Mouse (Mus musculus) limb, embryonic 13.5 days (tissue): ENCODE results near the gene Lyrm7. TPM values are rescaled to one million over a fixed set of nuclear protein-coding genes. Genes with fewer than 3 reads are reported as not detected.
"Not testable (repeated sequence)": the region's sequence is repeated elsewhere in the genome, so short reads cannot be mapped to it uniquely, and the experiment has no call there.

Experiments used
- ATAC-seq: fragments of 200-750 bp; cut with Nextera tagmentation; 2 replicates; pipeline ENCODE4 v1.8.0; 2017; ENCODE audit warnings: low read depth, moderate number of reproducible peaks, moderate TSS enrichment; ENCODE audit not compliant: low FRiP score
- H3K27ac ChIP-seq: fragments of 300-500 bp; sonication (generic); 2 replicates; pipeline ENCODE4 v1.5.1; 2015; ENCODE audit warnings: inconsistent platforms, mild to moderate bottlenecking, moderate library complexity
- H3K27me3 ChIP-seq: fragments of 300-500 bp; sonication (generic); 2 replicates; pipeline ENCODE4 v1.6.1; 2015; ENCODE audit warnings: mild to moderate bottlenecking, inconsistent platforms
- H3K36me3 ChIP-seq: fragments of 300-500 bp; sonication (generic); 2 replicates; pipeline ENCODE4 v1.6.1; 2015; ENCODE audit warnings: inconsistent platforms, mild to moderate bottlenecking, moderate library complexity
- H3K4me1 ChIP-seq: fragments of 300-500 bp; sonication (generic); 2 replicates; pipeline ENCODE4 v1.6.1; 2015; ENCODE audit warnings: inconsistent platforms
- H3K4me2 ChIP-seq: fragments of 300-500 bp; sonication (generic); replicated peaks from 2 replicates; pipeline ENCODE4 v1.6.1; 2015; ENCODE audit warnings: inconsistent platforms, mild to moderate bottlenecking, moderate library complexity
- H3K4me3 ChIP-seq: fragments of 300-500 bp; sonication (generic); 2 replicates; pipeline ENCODE4 v1.5.1; 2015; ENCODE audit warnings: moderate library complexity, mild to moderate bottlenecking, inconsistent platforms
- H3K9ac ChIP-seq: fragments of 300-500 bp; sonication (generic); 2 replicates; pipeline ENCODE4 v1.6.1; 2015; ENCODE audit warnings: mild to moderate bottlenecking, inconsistent platforms
- H3K9me3 ChIP-seq: fragments of 300-500 bp; sonication (generic); 2 replicates; pipeline ENCODE4 v1.6.1; 2016; ENCODE audit warnings: inconsistent platforms
- WGBS: fragments of 180-500 bp; shearing (Covaris S2); methylation state at CpG from one replicate; pipeline ENCODE4 v1.1.7; 2015; 5-methylcytosine and 5-hydroxymethylcytosine counted together
- polyA plus RNA-seq: library from polyadenylated mRNA; unstranded; fragments of >200 nt; fragmentation: Nextera tagmentation; extraction: Ambion mirVana; gene quantifications from 2 replicates; pipeline ENCODE4 v1.2.1, GENCODE M21; 2015

Gene Lyrm7
- polyA plus RNA-seq, 1 experiment from 2014 or later = 10.4 TPM

GRCm38 (mm10) chr11:54897470-54897869, 36.8 kb upstream of the Lyrm7 start:
- ATAC-seq = no peak
- WGBS = 40% methylated on average over 5 of the region's 5 CpGs

DNA sequence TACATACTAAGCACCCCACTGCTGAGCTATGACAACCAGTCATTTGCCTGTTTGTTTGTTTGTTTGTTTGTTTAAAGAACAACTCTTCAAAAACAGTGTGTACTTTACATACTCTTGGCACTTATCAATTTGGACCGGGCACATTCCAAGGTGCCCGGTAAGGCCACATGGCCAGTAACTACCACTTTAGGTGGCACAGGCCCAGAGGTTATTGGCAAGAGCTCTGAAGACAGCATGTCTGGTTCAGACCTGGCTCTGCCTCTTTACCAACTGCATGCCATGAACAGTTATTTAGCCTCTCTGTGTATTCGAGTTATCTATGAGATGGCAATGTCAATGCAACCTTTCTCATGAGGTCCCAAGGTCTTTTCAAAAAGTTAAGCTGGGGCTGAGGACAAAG, 35.9 kb upstream of the Lyrm7 start:
- WGBS = 88% methylated on average over 3 of the region's 3 CpGs
- not testable (repeated sequence) for ATAC-seq

More at GRCm38 (mm10) chr11:54897470-54897869, 36.8 kb upstream of the Lyrm7 start:
- no peaks in the 10 kb centered on the region for H3K36me3 ChIP-seq
- H3K4me2 ChIP-seq = no peak overlapping the region
- peaks cover 2% of the 10 kb centered on the region for H3K4me1 ChIP-seq
- H3K9me3 ChIP-seq = no peaks in the 10 kb centered on the region
- no peak overlapping the region for H3K27ac ChIP-seq
- H3K9ac ChIP-seq = no peak overlapping the region
- peaks cover 6% of the 10 kb centered on the region; the same call in 1 of the 2 replicates for H3K27me3 ChIP-seq
- H3K4me3 ChIP-seq = no peak overlapping the region

GRCm38 (mm10) chr11:54894589-54894988, 33.9 kb upstream of the Lyrm7 start:
- Histone ChIP-seq H3K9me3 (no peaks in the 10 kb centered on the region), H3K27me3 (peaks cover 10% of the 10 kb centered on the region; the same call in 1 of the 2 replicates), H3K36me3 (no peaks in the 10 kb centered on the region), H3K27ac (no peak overlapping the region), H3K4me2 (no peak overlapping the region), H3K4me3 (no peak overlapping the region), H3K4me1 (no peaks in the 10 kb centered on the region), H3K9ac (no peak overlapping the region)
- ATAC-seq = no peak
- WGBS = 32% methylated on average over 9 of the region's 9 CpGs

More for the DNA sequence above, 35.9 kb upstream of the Lyrm7 start:
- not testable (repeated sequence) for H3K4me3 ChIP-seq, H3K36me3 ChIP-seq, H3K27ac ChIP-seq, H3K4me1 ChIP-seq, H3K9me3 ChIP-seq, H3K27me3 ChIP-seq, H3K9ac ChIP-seq, H3K4me2 ChIP-seq

- ATAC-seq = no peak
- Histone ChIP-seq H3K4me2 (no peak overlapping the region), H3K4me3 (no peak overlapping the region), H3K36me3 (no peaks in the 10 kb centered on the region), H3K27ac (no peak overlapping the region), H3K9ac (no peak overlapping the region), H3K4me1 (no peaks in the 10 kb centered on the region), H3K9me3 (no peaks in the 10 kb centered on the region), H3K27me3 (peaks cover 15% of the 10 kb centered on the region)
- 42% methylated on average over 7 of the region's 7 CpGs for WGBS
Measured at GRCm38 (mm10) chr11:54892091-54892490, 31.4 kb upstream of the Lyrm7 start.

GRCm38 (mm10) chr11:54891341-54891740, 30.6 kb upstream of the Lyrm7 start:
- no peak for ATAC-seq
- no peak overlapping the region for H3K27ac ChIP-seq
- WGBS = 81% methylated on average over 5 of the region's 5 CpGs

DNA sequence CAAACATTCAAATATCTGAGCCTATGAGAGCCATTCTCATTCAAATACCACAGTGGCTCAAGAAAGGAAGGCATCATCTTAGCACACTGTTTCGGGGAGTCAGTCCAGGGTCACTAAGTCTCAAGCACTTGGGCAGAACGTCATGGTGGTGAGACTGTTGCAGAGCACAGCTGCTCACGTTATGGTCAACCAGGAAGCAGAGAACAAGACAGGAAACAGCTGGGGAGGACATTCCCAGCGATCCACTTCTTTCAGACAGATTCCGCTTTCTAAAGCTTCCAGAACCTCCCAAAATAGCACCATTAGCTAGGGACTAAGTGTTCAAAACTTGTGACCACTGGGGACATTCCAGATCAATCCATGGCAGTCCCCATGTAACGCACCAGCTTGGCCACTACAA, 27.2 kb upstream of the Lyrm7 start:
- H3K36me3 ChIP-seq = no peaks in the 10 kb centered on the region
- H3K9ac ChIP-seq = no peak overlapping the region
- ATAC-seq = no peak
- H3K9me3 ChIP-seq = no peaks in the 10 kb centered on the region
- no peak overlapping the region for H3K27ac ChIP-seq
- peaks cover 13% of the 10 kb centered on the region for H3K4me1 ChIP-seq
- no peak overlapping the region for H3K4me3 ChIP-seq
- H3K27me3 ChIP-seq = peaks cover 28% of the 10 kb centered on the region
- WGBS = 72% methylated on average over 6 of the region's 6 CpGs
- H3K4me2 ChIP-seq = no peak overlapping the region

More at GRCm38 (mm10) chr11:54891341-54891740, 30.6 kb upstream of the Lyrm7 start:
- Histone ChIP-seq H3K4me3 (no peak overlapping the region), H3K4me2 (no peak overlapping the region), H3K36me3 (no peaks in the 10 kb centered on the region), H3K9me3 (no peaks in the 10 kb centered on the region), H3K9ac (no peak overlapping the region), H3K27me3 (peaks cover 22% of the 10 kb centered on the region), H3K4me1 (no peaks in the 10 kb centered on the region)

GRCm38 (mm10) chr11:54885406-54885805, 24.7 kb upstream of the Lyrm7 start:
- Histone ChIP-seq H3K4me1 (peaks cover 22% of the 10 kb centered on the region), H3K4me2 (no peak overlapping the region), H3K27me3 (peaks cover 21% of the 10 kb centered on the region)

GRCm38 (mm10) chr11:54884937-54885336, 24.2 kb upstream of the Lyrm7 start:
- Histone ChIP-seq H3K27me3 (peaks cover 21% of the 10 kb centered on the region), H3K4me3 (no peak overlapping the region), H3K9me3 (no peaks in the 10 kb centered on the region), H3K27ac (no peak overlapping the region; the same call in 1 of the 2 replicates), H3K36me3 (no peaks in the 10 kb centered on the region), H3K4me2 (0 out of 2 replicates have a peak overlapping the region, but pooled peaks have one; percentile 9), H3K4me1 (peaks cover 22% of the 10 kb centered on the region), H3K9ac (0 out of 2 replicates have a peak overlapping the region, but pooled peaks have one; percentile 20)
- ATAC-seq = peak; percentile 51
- 2% methylated on average over 5 of the region's 5 CpGs for WGBS

More at GRCm38 (mm10) chr11:54885406-54885805, 24.7 kb upstream of the Lyrm7 start:
- WGBS = 62% methylated on average over 2 of the region's 2 CpGs
- no peak for ATAC-seq
- no peaks in the 10 kb centered on the region for H3K36me3 ChIP-seq
- H3K27ac ChIP-seq = no peak overlapping the region
- no peak overlapping the region for H3K9ac ChIP-seq
- H3K4me3 ChIP-seq = no peak overlapping the region
- no peaks in the 10 kb centered on the region for H3K9me3 ChIP-seq

DNA sequence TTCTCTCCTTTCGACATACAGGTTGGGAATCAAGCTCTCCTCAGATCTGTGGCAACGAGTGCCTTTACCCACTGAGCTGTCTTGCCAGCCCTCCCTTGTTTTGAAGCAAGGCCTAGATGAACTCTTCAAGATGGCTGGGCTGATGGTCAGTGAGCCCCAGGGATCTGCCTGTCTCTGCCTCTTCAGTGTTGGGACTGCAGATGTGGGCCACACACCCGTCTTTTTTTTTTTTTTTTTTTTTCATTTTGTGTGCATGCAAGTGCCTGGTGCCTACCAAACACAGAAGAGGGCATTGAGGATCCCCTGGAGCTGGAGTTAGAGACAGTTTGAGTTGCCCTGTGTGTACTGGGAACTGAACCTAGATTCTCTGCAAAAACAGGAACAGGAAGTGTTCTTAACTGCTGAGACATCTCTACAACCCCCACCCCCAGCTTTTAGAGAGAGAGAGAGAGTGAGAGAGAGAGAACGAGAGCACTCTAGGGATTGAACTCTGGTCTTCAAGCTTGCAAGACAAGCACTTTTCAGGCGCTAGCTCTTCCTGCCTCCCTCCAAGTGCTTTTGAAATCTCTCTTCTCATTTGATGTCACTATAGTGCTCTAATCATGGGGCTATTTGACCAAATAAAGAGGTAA, 23.6 kb upstream of the Lyrm7 start:
- no peak for ATAC-seq
- Histone ChIP-seq H3K36me3 (no peaks in the 10 kb centered on the region), H3K9ac (no peak overlapping the region), H3K4me2 (0 out of 2 replicates have a peak overlapping the region, but pooled peaks have one; percentile 9), H3K4me3 (no peak overlapping the region), H3K9me3 (no peaks in the 10 kb centered on the region), H3K27me3 (peaks cover 21% of the 10 kb centered on the region), H3K27ac (no peak overlapping the region; the same call in 1 of the 2 replicates), H3K4me1 (peaks cover 22% of the 10 kb centered on the region)
- 66% methylated on average over 5 of the region's 5 CpGs for WGBS

DNA sequence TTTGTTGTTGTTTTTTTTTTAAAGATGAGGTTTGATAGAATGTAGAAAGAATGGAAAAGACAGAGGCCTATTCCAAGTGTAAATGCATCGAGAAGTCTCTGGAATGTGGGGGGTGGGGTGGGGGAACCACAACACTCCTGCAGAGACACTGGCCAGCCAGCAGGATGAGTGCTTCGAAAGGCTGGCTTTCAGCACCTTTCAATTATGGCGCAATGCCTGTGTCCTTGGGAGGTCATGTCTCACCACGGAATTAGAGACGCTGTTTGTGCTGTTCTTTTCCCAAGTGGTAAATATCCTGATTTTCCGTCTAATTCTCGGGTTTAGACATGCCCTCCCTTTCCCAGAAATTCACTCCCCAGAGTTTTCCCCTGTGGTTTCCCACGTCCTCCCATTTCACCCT, 22.0 kb upstream of the Lyrm7 start:
- ATAC-seq = no peak
- Histone ChIP-seq H3K9ac (no peak overlapping the region), H3K4me3 (no peak overlapping the region), H3K4me2 (no peak overlapping the region), H3K4me1 (peaks cover 22% of the 10 kb centered on the region), H3K27ac (no peak overlapping the region), H3K9me3 (no peaks in the 10 kb centered on the region), H3K27me3 (peaks cover 18% of the 10 kb centered on the region), H3K36me3 (no peaks in the 10 kb centered on the region)
- WGBS = 27% methylated on average over 8 of the region's 8 CpGs

DNA sequence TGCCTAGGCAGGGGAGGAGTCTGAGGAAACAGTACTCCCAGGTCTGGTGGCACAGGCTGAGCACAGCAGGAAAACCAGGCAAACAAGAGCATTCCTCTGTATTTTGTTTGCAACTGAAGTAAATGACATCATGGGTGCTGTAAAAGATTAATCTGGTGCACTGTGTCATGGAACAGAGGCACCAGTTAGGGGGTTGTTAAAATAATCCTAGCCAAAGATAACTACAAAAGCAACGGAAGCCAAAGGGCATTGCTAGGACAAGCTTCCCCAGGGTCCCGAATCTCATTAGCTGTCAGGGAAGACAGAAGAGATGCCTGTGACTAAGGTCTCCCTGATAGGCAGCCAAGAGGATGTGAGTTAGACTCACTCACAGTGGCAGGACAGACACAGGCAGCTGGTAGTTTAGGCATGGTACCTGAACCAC, 20.3 kb upstream of the Lyrm7 start:
- Histone ChIP-seq H3K36me3 (no peaks in the 10 kb centered on the region), H3K4me1 (peaks cover 22% of the 10 kb centered on the region), H3K9ac (no peak overlapping the region), H3K4me3 (no peak overlapping the region), H3K27ac (no peak overlapping the region), H3K4me2 (no peak overlapping the region), H3K9me3 (no peaks in the 10 kb centered on the region), H3K27me3 (peaks cover 3% of the 10 kb centered on the region; the same call in 1 of the 2 replicates)
- WGBS = 12% methylated on average over 2 of the region's 2 CpGs
- ATAC-seq = no peak

DNA sequence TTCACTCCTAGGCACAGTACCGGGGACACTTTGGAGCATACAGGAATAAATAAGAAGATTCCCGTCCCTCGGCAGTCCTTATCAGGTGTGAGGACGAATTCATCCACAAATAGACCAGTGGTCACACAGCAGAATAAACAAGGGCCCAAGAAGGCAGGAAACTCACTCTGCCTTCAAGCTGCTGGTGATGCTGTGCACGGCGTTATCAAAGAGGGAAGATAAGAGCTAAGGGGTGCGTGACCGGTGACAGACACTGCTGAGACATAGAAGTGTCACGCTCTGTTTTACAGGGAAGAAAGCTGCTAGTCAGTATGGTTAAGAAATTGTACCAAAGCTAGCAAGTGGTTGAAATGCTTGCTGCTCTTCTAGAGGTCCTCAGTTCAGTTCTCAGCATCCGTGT, 19.2 kb upstream of the Lyrm7 start:
- Histone ChIP-seq H3K4me1 (peaks cover 15% of the 10 kb centered on the region), H3K27me3 (no peaks in the 10 kb centered on the region), H3K4me3 (no peak overlapping the region), H3K27ac (no peak overlapping the region), H3K36me3 (no peaks in the 10 kb centered on the region), H3K9ac (no peak overlapping the region), H3K4me2 (no peak overlapping the region), H3K9me3 (no peaks in the 10 kb centered on the region)
- 79% methylated on average over 10 of the region's 10 CpGs for WGBS
- ATAC-seq = 0 out of 2 replicates have a peak, but pooled peaks have one; percentile 15

DNA sequence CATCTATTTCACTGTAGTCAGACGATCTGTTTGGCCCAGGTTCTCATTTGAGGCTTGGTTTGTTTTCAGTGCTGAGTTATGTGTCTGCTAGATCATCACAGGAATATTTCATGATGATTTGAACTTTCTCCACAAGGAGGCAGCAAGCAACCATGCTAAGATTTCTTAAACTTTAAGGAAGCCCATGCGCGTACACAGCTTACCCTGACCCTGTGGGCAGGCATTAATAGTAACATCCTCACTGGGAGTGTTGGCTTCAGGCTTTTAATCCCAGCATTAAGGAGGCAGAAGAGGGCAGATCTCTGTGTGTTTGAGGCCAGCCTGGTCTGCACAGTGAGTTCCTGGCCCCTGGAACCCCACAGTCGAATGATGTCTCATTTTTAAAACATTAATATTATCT, 18.7 kb upstream of the Lyrm7 start:
- no peak overlapping the region for H3K4me3 ChIP-seq
- H3K9ac ChIP-seq = no peak overlapping the region
- peaks cover 11% of the 10 kb centered on the region; the same call in 1 of the 2 replicates for H3K4me1 ChIP-seq
- H3K4me2 ChIP-seq = no peak overlapping the region
- H3K9me3 ChIP-seq = no peaks in the 10 kb centered on the region
- peak; percentile 48 for ATAC-seq
- H3K36me3 ChIP-seq = peaks cover 1% of the 10 kb centered on the region
- 31% methylated on average over 4 of the region's 4 CpGs for WGBS
- no peak overlapping the region for H3K27ac ChIP-seq
- H3K27me3 ChIP-seq = no peaks in the 10 kb centered on the region
